Mouse (Mus musculus): ENCODE data around the gene Ip6k3.

The Ip6k3 gene

GRCm38 (mm10) chr17:27183667-27184292 lies 16.2 kb upstream of the Ip6k3 start:
- in situ Hi-C loops (cut with MboI, MseI), result no loop called here

- in situ Hi-C loops (cut with MboI, MseI), result no loop called here
Measured at GRCm38 (mm10) chr17:27182401-27182800, 14.8 kb upstream of the Ip6k3 start.

GRCm38 (mm10) chr17:27181666-27182065 lies 14.1 kb upstream of the Ip6k3 start:
- in situ Hi-C loops (cut with MboI, MseI), result no loop called here

GRCm38 (mm10) chr17:27179681-27180280 lies 12.2 kb upstream of the Ip6k3 start:
- in situ Hi-C loops (cut with MboI, MseI), result no loop called here

GRCm38 (mm10) chr17:27178427-27179177 lies 11.0 kb upstream of the Ip6k3 start:
- in situ Hi-C loops (cut with MboI, MseI), result no loop called here

- in situ Hi-C loops (cut with MboI, MseI), result no loop called here
Measured at GRCm38 (mm10) chr17:27178019-27178418, 10.4 kb upstream of the Ip6k3 start.

- in situ Hi-C loops (cut with MboI, MseI), result no loop called here
Measured at GRCm38 (mm10) chr17:27176754-27177153, 9.2 kb upstream of the Ip6k3 start.

GRCm38 (mm10) chr17:27176287-27176686 lies 8.7 kb upstream of the Ip6k3 start:
- in situ Hi-C loops (cut with MboI, MseI), result no loop called here

- in situ Hi-C loops (cut with MboI, MseI), result no loop called here
Measured at GRCm38 (mm10) chr17:27175196-27175874, 7.7 kb upstream of the Ip6k3 start.

- in situ Hi-C loops (cut with MboI, MseI), result no loop called here
Measured at GRCm38 (mm10) chr17:27173715-27174114, 6.1 kb upstream of the Ip6k3 start.

- in situ Hi-C loops (cut with MboI, MseI), result no loop called here
Measured at GRCm38 (mm10) chr17:27172459-27172858, 4.9 kb upstream of the Ip6k3 start.

GRCm38 (mm10) chr17:27171121-27171520 lies 3.5 kb upstream of the Ip6k3 start:
- in situ Hi-C loops (cut with MboI, MseI), result no loop called here

GRCm38 (mm10) chr17:27169952-27170695 lies 2.5 kb upstream of the Ip6k3 start:
- in situ Hi-C loops (cut with MboI, MseI), result loop anchor here (5.0 kb wide), 1 partner anchor 87 kb away; no protein-coding TSS in a partner anchor

GRCm38 (mm10) chr17:27168569-27168968 lies 974 bp upstream of the Ip6k3 start:
- in situ Hi-C loops (cut with MboI, MseI), result loop anchor here (5.0 kb wide), 1 partner anchor 89 kb away; no protein-coding TSS in a partner anchor

GRCm38 (mm10) chr17:27166901-27167300 lies 694 bp downstream of the Ip6k3 start:
- in situ Hi-C loops (cut with MboI, MseI), result loop anchor here (5.0 kb wide), 1 partner anchor 90 kb away; no protein-coding TSS in a partner anchor

- in situ Hi-C loops (cut with MboI, MseI), result loop anchor here (5.0 kb wide), 1 partner anchor 92 kb away; no protein-coding TSS in a partner anchor
Measured at GRCm38 (mm10) chr17:27165054-27165773, 2.4 kb downstream of the Ip6k3 start.

- in situ Hi-C loops (cut with MboI, MseI), result no loop called here
Measured at GRCm38 (mm10) chr17:27160905-27161304, 6.7 kb downstream of the Ip6k3 start.

GRCm38 (mm10) chr17:27159169-27159568 lies 8.4 kb downstream of the Ip6k3 start:
- in situ Hi-C loops (cut with MboI, MseI), result no loop called here

- in situ Hi-C loops (cut with MboI, MseI), result no loop called here
Measured at GRCm38 (mm10) chr17:27158439-27158838, 9.2 kb downstream of the Ip6k3 start.

- in situ Hi-C loops (cut with MboI, MseI), result no loop called here
Measured at GRCm38 (mm10) chr17:27155752-27156151, 11.8 kb downstream of the Ip6k3 start.

- in situ Hi-C loops (cut with MboI, MseI), result no loop called here
Measured at GRCm38 (mm10) chr17:27154881-27155280, 12.7 kb downstream of the Ip6k3 start.
